Mouse (Mus musculus) large intestine, adult 2 months (tissue): Measurements from ENCODE around the gene Macf1. TPM values are rescaled to one million over a fixed set of nuclear protein-coding genes. Genes with fewer than 3 reads are reported as not detected.

Experiments used
- DNase-seq: peaks from one replicate; pipeline ENCODE4 v3.0.0-alpha.2; 2012; ENCODE audit warnings: low read depth, low spot score
- WGBS: fragments of 180-500 bp; shearing (Covaris S2); methylation state at CpG from one replicate; pipeline ENCODE4 v1.1.7; 2018; 5-methylcytosine and 5-hydroxymethylcytosine counted together
- polyA plus RNA-seq: library from polyadenylated mRNA; depleted of rRNA; stranded (reverse); fragments of >200 nt; gene quantifications from 2 replicates; pipeline ENCODE4 v1.2.3, GENCODE M21; 2012; rRNA removed

The Macf1 gene
- polyA plus RNA-seq: 23.4 and 30.4 TPM in 2 replicates

DNA sequence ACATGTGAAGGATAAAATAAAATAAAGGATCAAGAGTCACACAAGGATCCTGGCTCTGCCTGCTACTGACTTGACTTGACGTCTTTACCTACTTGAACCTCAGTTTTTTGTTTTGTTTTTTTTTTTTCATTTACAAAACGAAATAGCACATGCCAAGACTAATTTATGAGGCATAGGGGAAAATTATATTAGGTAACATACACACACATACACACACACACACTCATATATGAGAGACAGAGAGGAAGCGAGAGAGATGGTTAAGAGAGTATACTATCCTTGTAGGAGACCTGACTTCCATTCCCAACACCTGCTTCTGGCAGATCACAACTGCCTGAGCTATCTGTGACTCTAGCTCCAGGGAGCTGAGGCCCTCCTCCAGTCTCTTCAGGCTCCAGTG lies at the start of gene Macf1:
Gene Macf1, minus strand, starts transcription at position 101 of the 400 bp plus-strand sequence.
- WGBS: 87% methylated on average over 3 of the region's 3 CpGs

GRCm38 (mm10) chr4:123733532-123733931 lies 49.4 kb upstream of the Macf1 start:
- DNase-seq: no peak
- 89% methylated on average over 9 of the region's 9 CpGs for WGBS

More for the DNA sequence above, at the start of gene Macf1:
- no peak for DNase-seq

- no peak for DNase-seq
- WGBS: 92% methylated on average over 2 of the region's 2 CpGs
Observed at GRCm38 (mm10) chr4:123732921-123733320, 48.8 kb upstream of the Macf1 start.

GRCm38 (mm10) chr4:123732163-123732910 lies 48.2 kb upstream of the Macf1 start:
- WGBS: 96% methylated on average over 4 of the region's 4 CpGs
- no peak for DNase-seq

DNA sequence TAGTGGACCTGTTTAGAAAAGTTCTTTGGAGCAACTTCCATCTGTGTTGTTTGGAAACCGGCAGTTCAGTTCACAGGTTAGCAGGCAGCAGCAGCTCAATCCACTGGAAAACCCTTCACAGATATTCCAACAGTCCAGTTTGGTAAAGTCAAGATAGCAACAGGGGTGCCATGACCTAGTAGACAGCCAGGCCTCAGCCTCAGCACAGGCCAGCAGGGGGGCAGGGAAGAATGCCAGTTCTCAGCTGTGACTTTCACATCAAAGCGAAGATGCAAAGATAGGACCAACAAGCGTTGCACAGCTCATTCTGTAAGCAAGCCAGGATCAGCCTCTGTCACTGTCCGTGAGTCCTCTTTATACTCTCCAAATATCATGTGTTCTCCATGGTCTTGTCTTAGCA lies 37.6 kb upstream of the Macf1 start:
- WGBS: 95% methylated on average over 4 of the region's 4 CpGs
- DNase-seq: no peak

DNA sequence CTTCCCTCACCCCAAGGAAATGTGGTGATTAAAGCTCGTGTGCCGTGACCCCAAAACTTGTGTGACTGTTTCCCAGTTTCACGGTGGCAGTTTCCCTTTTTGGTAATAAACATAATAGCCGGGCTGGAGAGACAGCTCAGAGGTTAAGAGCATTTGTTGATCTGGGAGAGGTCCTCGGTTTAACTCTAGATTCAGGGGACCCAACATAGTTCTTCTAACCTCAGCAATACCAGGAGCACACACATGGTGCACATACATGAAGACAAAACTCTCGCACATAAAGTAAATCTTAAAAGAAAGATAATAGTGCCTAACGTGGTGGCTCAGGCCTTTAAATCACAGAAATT lies 34.2 kb upstream of the Macf1 start:
- 10% methylated on average over 7 of the region's 7 CpGs for WGBS
- no peak for DNase-seq

DNA sequence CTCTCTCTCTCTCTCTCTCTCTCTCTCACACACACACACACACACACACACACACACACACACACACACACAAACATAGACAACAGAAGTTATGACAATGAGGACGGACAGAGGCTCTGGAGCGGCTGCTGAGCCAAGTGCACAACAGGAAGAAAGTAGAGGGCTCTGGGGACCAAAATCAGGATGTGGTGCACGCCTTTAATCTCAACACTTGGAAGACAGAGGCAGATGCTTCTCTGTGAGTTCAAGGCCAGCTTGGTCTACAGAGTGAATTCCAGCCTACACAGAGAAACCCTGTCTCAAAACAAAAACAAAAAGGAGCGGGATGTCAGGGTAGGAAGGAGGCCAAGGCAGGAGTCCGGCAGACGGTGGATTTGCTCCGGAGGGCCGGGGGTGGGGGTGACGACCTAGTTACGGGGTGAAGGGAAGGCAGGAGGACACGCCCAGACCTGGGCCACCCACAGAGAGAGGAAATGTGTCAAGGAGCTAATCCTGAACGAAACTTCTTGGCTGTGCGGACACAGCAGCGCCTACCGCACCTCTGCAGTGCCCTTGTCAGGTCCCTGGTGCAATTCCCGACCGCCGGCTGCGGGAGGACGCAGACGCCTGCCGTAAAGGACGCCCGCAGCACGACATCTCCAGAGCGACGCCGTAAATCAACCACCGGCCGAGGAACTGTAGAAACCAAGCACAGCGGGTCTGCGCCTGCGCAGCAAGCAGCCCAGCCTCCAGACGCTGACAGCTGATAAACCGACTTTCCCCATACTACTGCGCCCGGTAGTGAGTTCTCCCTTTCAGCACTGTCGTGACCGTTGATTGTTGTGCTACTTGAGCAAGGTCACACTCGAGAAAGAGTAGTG lies 33.6 kb upstream of the Macf1 start, which contains the start of gene Ndufs5:
Gene Ndufs5, minus strand, starts transcription at position 629 of the 860 bp plus-strand sequence.
- WGBS: under 1% methylated on average over 40 of the region's 40 CpGs
- peak; percentile 75 for DNase-seq

GRCm38 (mm10) chr4:123712431-123712830 lies 28.3 kb upstream of the Macf1 start:
- 93% methylated on average over 3 of the region's 3 CpGs for WGBS
- no peak for DNase-seq

DNA sequence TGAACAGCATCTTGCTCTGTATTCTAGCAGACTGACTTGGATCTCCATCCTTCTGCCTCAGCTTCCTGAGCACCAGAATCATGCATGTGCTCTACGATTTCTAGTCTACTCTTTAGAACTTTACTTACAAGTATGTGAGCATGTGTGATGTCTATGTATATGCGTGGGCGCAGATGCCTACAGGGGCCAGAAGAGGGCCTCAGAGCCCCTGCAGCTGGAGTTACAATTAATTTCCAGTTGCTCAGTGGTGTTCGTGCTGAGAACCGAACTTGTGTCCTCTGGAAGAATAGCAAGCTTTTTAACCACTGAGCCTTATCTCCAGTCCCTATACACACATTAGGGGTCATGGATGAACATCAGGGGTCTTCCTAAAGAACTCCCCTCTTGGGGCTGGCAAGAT lies 23.2 kb upstream of the Macf1 start:
- 89% methylated on average over 5 of the region's 5 CpGs for WGBS
- DNase-seq: no peak

DNA sequence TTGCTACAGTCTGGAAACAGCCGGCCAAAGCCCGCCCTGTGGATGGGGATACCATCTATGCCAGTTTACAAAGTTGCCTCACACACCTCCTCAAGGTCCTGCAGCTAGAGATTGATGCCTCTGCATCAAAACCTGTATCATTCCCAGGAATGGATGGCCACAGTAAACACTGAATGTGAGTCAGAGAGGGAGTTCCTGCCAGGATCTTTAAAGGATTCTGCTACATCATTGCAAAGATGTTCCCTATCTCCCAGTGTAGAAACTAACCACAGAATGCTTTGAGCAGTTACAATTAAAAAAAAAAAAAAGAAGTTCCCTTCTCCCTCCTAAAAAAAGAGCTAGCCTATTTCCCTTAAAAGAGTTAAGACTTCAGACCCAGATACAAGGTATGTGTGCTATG lies 21.2 kb upstream of the Macf1 start:
- DNase-seq: no peak
- 92% methylated on average over 2 of the region's 2 CpGs for WGBS

GRCm38 (mm10) chr4:123693384-123693783 lies 9.2 kb upstream of the Macf1 start:
- 61% methylated on average over 12 of the region's 12 CpGs for WGBS
- no peak for DNase-seq

DNA sequence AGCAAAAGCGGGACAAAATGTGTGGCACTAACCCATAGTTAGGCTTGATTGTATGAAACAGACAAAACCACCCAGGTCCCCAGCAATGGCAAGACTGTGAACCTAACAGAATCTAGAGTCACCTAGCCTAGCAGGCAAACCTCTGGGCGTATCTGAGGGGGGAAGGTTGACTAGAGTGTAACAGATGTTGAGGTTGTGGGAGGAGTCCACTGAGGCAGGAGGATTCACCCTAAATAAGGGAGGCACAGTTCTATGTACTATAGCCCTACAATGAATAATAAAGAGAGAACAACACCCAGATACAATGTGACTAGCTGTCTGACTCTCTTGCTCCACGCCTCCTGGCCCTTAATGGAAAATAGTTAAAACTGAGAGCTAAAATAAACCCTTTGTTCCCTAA lies 7.9 kb upstream of the Macf1 start:
- DNase-seq: no peak
- whole genome bisulfite sequencing: 83% methylated on average over 3 of the region's 3 CpGs

DNA sequence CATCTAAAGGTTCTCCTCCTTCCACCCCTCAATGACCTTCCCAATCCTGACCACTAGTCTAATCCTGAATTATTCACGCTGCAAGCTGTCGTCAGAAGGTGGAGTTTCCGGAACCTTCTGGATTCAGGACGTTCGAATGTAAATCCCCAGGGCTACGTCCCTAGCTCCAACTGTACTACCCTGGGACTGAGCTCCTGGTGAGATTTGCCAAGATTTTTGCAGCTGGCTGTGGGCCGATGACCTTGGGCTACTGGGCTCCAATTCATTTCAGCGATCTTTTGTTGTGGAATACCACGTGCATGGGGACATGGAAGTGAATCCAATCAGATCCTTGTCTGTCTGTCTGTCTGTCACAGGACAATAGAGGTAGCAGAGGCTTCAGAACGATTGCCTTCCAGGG lies 6.2 kb upstream of the Macf1 start:
- no peak for DNase-seq
- WGBS: 81% methylated on average over 10 of the region's 10 CpGs

- DNase-seq: no peak
Observed at GRCm38 (mm10) chr4:123687025-123687781, 3.0 kb upstream of the Macf1 start.

DNA sequence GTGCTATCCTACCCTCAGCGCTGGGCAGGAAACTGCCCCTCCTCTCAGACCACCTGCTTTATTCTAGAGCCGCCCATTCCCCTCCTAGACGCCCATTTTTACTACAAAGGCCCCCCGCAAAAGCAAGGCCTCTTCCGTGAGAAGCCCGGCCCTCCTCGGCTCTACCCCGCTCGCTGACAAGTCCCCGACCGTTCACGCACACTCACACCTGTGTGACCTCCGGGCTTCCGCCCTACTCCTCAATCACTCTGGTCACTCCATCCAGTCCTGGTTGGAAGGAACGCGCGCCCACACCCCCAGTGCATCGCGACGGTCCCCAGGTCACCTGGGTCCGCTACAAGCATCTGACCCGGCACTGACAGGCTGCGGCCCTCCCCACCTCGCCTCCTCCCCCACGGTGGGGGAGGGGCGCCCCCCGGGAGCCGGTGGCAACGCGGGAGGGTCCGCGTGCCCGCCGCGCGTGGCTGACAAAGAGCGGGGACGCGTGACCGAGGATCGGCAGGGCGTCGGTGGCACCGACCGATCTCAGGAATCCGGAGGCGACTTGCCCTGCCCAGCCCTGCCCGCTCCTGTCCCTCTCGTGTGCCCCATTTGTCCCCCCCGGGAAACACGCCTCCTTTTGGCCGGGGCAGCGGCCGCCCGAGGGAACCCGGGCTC lies 2.3 kb upstream of the Macf1 start:
- 3% methylated on average over 54 of the region's 56 CpGs for WGBS
- DNase-seq: no peak

More at GRCm38 (mm10) chr4:123687025-123687781, 3.0 kb upstream of the Macf1 start:
- 2% methylated on average over 71 of the region's 89 CpGs for WGBS

DNA sequence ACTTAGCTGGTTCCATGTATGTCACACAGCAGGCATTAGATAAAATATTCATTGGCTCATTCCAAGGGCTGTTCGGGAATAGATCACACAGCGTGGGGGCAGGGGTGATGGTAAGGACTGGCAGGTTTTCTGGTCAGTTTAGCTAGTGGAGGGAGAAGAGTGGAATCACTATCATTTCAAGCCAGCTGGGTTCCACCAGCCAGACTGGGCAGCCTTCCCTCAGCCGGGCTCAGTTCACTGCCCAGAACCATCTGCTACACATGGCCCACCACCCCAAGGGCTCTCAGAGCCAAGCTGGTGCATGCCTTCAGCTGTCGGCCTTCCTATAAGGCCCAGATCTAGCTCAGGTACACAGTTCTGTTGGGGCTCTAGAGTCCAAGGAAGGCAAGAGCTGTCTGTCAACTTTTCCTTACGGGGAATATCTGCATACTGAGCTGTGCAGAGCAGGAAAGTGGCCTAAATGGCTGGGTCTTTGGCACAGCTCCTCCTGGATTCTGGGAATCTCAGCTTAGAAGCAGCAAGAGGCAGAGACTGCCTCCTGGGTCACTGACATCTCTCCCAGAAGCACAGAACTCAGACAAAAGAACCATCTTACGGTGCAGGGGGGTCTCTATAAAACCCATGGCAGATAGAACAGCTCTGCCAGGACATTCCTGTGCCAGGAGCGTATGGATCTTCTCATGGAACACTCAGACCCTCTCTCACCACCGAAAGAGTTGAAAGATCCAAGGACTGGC lies 1.5 kb upstream of the Macf1 start:
- no peak for DNase-seq
- 74% methylated on average over 8 of the region's 8 CpGs for WGBS

- DNase-seq: no peak
- WGBS: 86% methylated on average over 7 of the region's 7 CpGs
Observed at GRCm38 (mm10) chr4:123685046-123685445, 886 bp upstream of the Macf1 start.

DNA sequence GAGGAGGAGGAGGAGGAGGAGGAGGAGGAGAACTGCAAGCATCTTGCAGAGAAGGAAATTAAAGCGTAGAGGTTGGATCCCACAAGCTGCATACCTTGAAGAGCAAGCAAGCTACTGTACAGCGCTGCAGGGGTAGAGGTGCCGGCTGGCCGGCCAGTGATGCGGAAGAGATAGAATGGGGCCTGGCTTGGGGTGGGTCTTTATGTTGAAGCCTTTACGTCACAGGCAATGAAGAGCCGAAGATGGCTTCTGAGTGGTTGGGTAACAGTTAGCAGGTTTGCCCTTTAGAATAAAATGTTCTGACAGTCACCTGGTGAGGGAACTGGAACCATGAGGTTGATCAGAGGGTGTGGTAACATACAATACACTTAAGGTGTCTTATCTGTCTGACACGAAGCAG lies 1.9 kb downstream of the Macf1 start:
- 82% methylated on average over 8 of the region's 8 CpGs for WGBS
- DNase-seq: no peak

GRCm38 (mm10) chr4:123680962-123681361 lies 3.2 kb downstream of the Macf1 start:
- 46% methylated on average over 7 of the region's 7 CpGs for WGBS
- no peak for DNase-seq
